Mouse (Mus musculus) midbrain, embryonic 13.5 days (tissue): ENCODE data around the gene Wnk1. TPM values are rescaled to one million over a fixed set of nuclear protein-coding genes. Genes with fewer than 3 reads are reported as not detected.
A peak's percentile ranks its signal among the peaks of the same experiment; 100 is the strongest.
"Not testable (repeated sequence)": the region's sequence is repeated elsewhere in the genome, so short reads cannot be mapped to it uniquely, and the experiment has no call there.

ENCODE experiments used
- ATAC-seq: fragments of 200-750 bp; cut with Nextera tagmentation; 2 replicates; pipeline ENCODE4 v1.8.0; 2017; ENCODE audit warnings: mild to moderate bottlenecking, moderate TSS enrichment, moderate library complexity
- H3K27ac ChIP-seq: fragments of 300-500 bp; sonication (generic); 2 replicates; pipeline ENCODE4 v1.5.1; 2015; ENCODE audit warnings: inconsistent platforms, mild to moderate bottlenecking, moderate library complexity
- H3K27me3 ChIP-seq: fragments of 300-500 bp; sonication (generic); 2 replicates; pipeline ENCODE4 v1.6.1; 2015; ENCODE audit warnings: mild to moderate bottlenecking, inconsistent platforms
- H3K36me3 ChIP-seq: fragments of 300-500 bp; sonication (generic); 2 replicates; pipeline ENCODE4 v1.6.1; 2015; ENCODE audit warnings: mild to moderate bottlenecking, inconsistent platforms
- H3K4me1 ChIP-seq: fragments of 300-500 bp; sonication (generic); replicated peaks from 2 replicates; pipeline ENCODE4 v1.6.1; 2015; ENCODE audit warnings: inconsistent platforms
- H3K4me2 ChIP-seq: fragments of 300-500 bp; sonication (generic); replicated peaks from 2 replicates; pipeline ENCODE4 v1.6.1; 2015; ENCODE audit warnings: moderate library complexity, mild to moderate bottlenecking, inconsistent platforms
- H3K4me3 ChIP-seq: fragments of 300-500 bp; sonication (generic); replicated peaks from 2 replicates; pipeline ENCODE4 v1.5.1; 2015; ENCODE audit warnings: mild to moderate bottlenecking, inconsistent platforms
- H3K9ac ChIP-seq: fragments of 300-500 bp; sonication (generic); replicated peaks from 2 replicates; pipeline ENCODE4 v1.6.1; 2015; ENCODE audit warnings: mild to moderate bottlenecking, inconsistent platforms
- H3K9me3 ChIP-seq: fragments of 300-500 bp; sonication (generic); 2 replicates; pipeline ENCODE4 v1.6.1; 2016; ENCODE audit warnings: mild to moderate bottlenecking, inconsistent platforms
- WGBS: fragments of 180-500 bp; shearing (Covaris S2); methylation state at CpG from one replicate; pipeline ENCODE4 v1.1.7; 2015; 5-methylcytosine and 5-hydroxymethylcytosine counted together
- polyA plus RNA-seq: library from polyadenylated mRNA; unstranded; fragments of >200 nt; fragmentation: Nextera tagmentation; extraction: Ambion mirVana; gene quantifications from 2 replicates; pipeline ENCODE4 v1.2.1, GENCODE M21; 2015

Gene Wnk1
- polyA plus RNA-seq, result 57.9 and 58.3 TPM in 2 replicates

GRCm38 (mm10) chr6:120038366-120039255 lies at the start of gene Wnk1:
TSS of gene Wnk1 (minus strand) at chr6:120038672.
- under 1% methylated on average over 54 of the region's 59 CpGs for WGBS
- Histone ChIP-seq H3K4me3 (peak within 1 kb of the TSS; percentile 94), H3K27ac (peak within 1 kb of the TSS; percentile 98), H3K9ac (peak within 1 kb of the TSS; percentile 92), H3K27me3 (no peaks in the 10 kb centered on the region; the same call in 1 of the 2 replicates), H3K9me3 (no peaks in the 10 kb centered on the region), H3K36me3 (no peaks in the 10 kb centered on the region), H3K4me1 (peaks cover 26% of the 10 kb centered on the region), H3K4me2 (peak within 1 kb of the TSS; percentile 88)
- ATAC-seq, result peak; percentile 94

GRCm38 (mm10) chr6:120087041-120087440 lies 48.6 kb upstream of the Wnk1 start:
- WGBS, result 94% methylated on average over 6 of the region's 8 CpGs
- H3K27ac ChIP-seq, ATAC-seq: not testable (repeated sequence)

GRCm38 (mm10) chr6:120085832-120086231 lies 47.4 kb upstream of the Wnk1 start:
- H3K36me3 ChIP-seq, result no peaks in the 10 kb centered on the region
- H3K27ac ChIP-seq, result no peak overlapping the region
- no peaks in the 10 kb centered on the region for H3K9me3 ChIP-seq
- no peak overlapping the region for H3K4me2 ChIP-seq
- H3K9ac ChIP-seq, result no peak overlapping the region
- no peak for ATAC-seq
- no peaks in the 10 kb centered on the region for H3K4me1 ChIP-seq
- no peak overlapping the region for H3K4me3 ChIP-seq
- 79% methylated on average over 3 of the region's 3 CpGs for WGBS
- no peaks in the 10 kb centered on the region for H3K27me3 ChIP-seq

More at GRCm38 (mm10) chr6:120087041-120087440, 48.6 kb upstream of the Wnk1 start:
- not testable (repeated sequence) for H3K4me2 ChIP-seq, H3K36me3 ChIP-seq, H3K4me3 ChIP-seq, H3K9ac ChIP-seq, H3K27me3 ChIP-seq, H3K4me1 ChIP-seq, H3K9me3 ChIP-seq

- no peaks in the 10 kb centered on the region for H3K4me1 ChIP-seq
- ATAC-seq, result no peak
- no peak overlapping the region for H3K27ac ChIP-seq
- H3K9me3 ChIP-seq, result no peaks in the 10 kb centered on the region
- H3K4me2 ChIP-seq, result no peak overlapping the region
- H3K9ac ChIP-seq, result no peak overlapping the region
- H3K36me3 ChIP-seq, result no peaks in the 10 kb centered on the region
- no peak overlapping the region for H3K4me3 ChIP-seq
- WGBS, result 94% methylated on average over 2 of the region's 2 CpGs
- H3K27me3 ChIP-seq, result no peaks in the 10 kb centered on the region
Observed at GRCm38 (mm10) chr6:120084983-120085382, 46.5 kb upstream of the Wnk1 start.

- H3K4me3 ChIP-seq, result no peak overlapping the region
- H3K27me3 ChIP-seq, result no peaks in the 10 kb centered on the region
- no peaks in the 10 kb centered on the region for H3K4me1 ChIP-seq
- H3K4me2 ChIP-seq, result no peak overlapping the region
- ATAC-seq, result no peak
- H3K9ac ChIP-seq, result no peak overlapping the region
- H3K27ac ChIP-seq, result no peak overlapping the region
- H3K9me3 ChIP-seq, result no peaks in the 10 kb centered on the region
- no peaks in the 10 kb centered on the region for H3K36me3 ChIP-seq
- 81% methylated on average over 6 of the region's 6 CpGs for WGBS
Observed at GRCm38 (mm10) chr6:120083442-120083841, 45.0 kb upstream of the Wnk1 start.

- no peak for ATAC-seq
- Histone ChIP-seq H3K9me3 (no peaks in the 10 kb centered on the region), H3K36me3 (no peaks in the 10 kb centered on the region), H3K27ac (no peak overlapping the region), H3K27me3 (no peaks in the 10 kb centered on the region), H3K4me2 (no peak overlapping the region), H3K4me1 (no peaks in the 10 kb centered on the region), H3K9ac (no peak overlapping the region), H3K4me3 (no peak overlapping the region)
- WGBS, result 92% methylated on average over 8 of the region's 8 CpGs
Observed at GRCm38 (mm10) chr6:120082951-120083411, 44.5 kb upstream of the Wnk1 start.

- no peaks in the 10 kb centered on the region for H3K4me1 ChIP-seq
- no peaks in the 10 kb centered on the region for H3K27me3 ChIP-seq
- H3K27ac ChIP-seq, result no peak overlapping the region
- ATAC-seq, result no peak
- H3K9ac ChIP-seq, result no peak overlapping the region
- H3K9me3 ChIP-seq, result no peaks in the 10 kb centered on the region
- no peaks in the 10 kb centered on the region for H3K36me3 ChIP-seq
- H3K4me2 ChIP-seq, result no peak overlapping the region
- H3K4me3 ChIP-seq, result no peak overlapping the region
- 92% methylated on average over 6 of the region's 6 CpGs for WGBS
Observed at GRCm38 (mm10) chr6:120082251-120082950, 43.9 kb upstream of the Wnk1 start.

- Histone ChIP-seq H3K9ac (no peak overlapping the region), H3K36me3 (no peaks in the 10 kb centered on the region), H3K27me3 (no peaks in the 10 kb centered on the region), H3K9me3 (no peaks in the 10 kb centered on the region), H3K4me1 (no peaks in the 10 kb centered on the region), H3K27ac (no peak overlapping the region), H3K4me2 (no peak overlapping the region), H3K4me3 (no peak overlapping the region)
- no peak for ATAC-seq
- WGBS, result 84% methylated on average over 4 of the region's 4 CpGs
Observed at GRCm38 (mm10) chr6:120081516-120081915, 43.0 kb upstream of the Wnk1 start.

GRCm38 (mm10) chr6:120079547-120079946 lies 41.1 kb upstream of the Wnk1 start:
- no peak overlapping the region for H3K4me2 ChIP-seq
- no peak overlapping the region for H3K4me3 ChIP-seq
- no peak overlapping the region for H3K9ac ChIP-seq
- WGBS, result 87% methylated on average over 10 of the region's 10 CpGs
- no peaks in the 10 kb centered on the region for H3K36me3 ChIP-seq
- no peaks in the 10 kb centered on the region for H3K27me3 ChIP-seq
- no peaks in the 10 kb centered on the region for H3K4me1 ChIP-seq
- no peak overlapping the region for H3K27ac ChIP-seq
- ATAC-seq, result no peak
- no peaks in the 10 kb centered on the region for H3K9me3 ChIP-seq

- no peak overlapping the region for H3K4me3 ChIP-seq
- 91% methylated on average over 6 of the region's 6 CpGs for WGBS
- ATAC-seq, result no peak
Observed at GRCm38 (mm10) chr6:120076619-120077450, 38.4 kb upstream of the Wnk1 start.

GRCm38 (mm10) chr6:120072630-120073029 lies 34.2 kb upstream of the Wnk1 start:
- Histone ChIP-seq H3K27ac (no peak overlapping the region), H3K27me3 (no peaks in the 10 kb centered on the region), H3K4me2 (no peak overlapping the region), H3K9me3 (peaks cover 3% of the 10 kb centered on the region; the same call in 1 of the 2 replicates), H3K4me3 (no peak overlapping the region), H3K36me3 (no peaks in the 10 kb centered on the region), H3K9ac (no peak overlapping the region), H3K4me1 (no peaks in the 10 kb centered on the region)
- 87% methylated on average over 2 of the region's 2 CpGs for WGBS
- ATAC-seq, result no peak

More at GRCm38 (mm10) chr6:120076619-120077450, 38.4 kb upstream of the Wnk1 start:
- Histone ChIP-seq H3K9me3 (no peaks in the 10 kb centered on the region), H3K4me1 (no peaks in the 10 kb centered on the region), H3K4me2 (no peak overlapping the region), H3K9ac (no peak overlapping the region), H3K27ac (no peak overlapping the region), H3K27me3 (no peaks in the 10 kb centered on the region), H3K36me3 (no peaks in the 10 kb centered on the region)
